Comparison of ENCODE assay signal across 20 mouse cellular contexts in genomic region chr4:135567484-135567883, GRCm38 (mm10). TPM values are rescaled to one million over a fixed set of nuclear protein-coding genes. Genes with fewer than 3 reads are reported as not detected.
DNase-seq lines count a peak whose midpoint lies in the region; ATAC-seq and TF ChIP-seq lines count a peak whose summit lies in the region.
"Had no signal": no experiment of that assay in that cellular context is flagged by ENCODE, and none has a peak within 500 bp of the region (broad histone marks: within the 10 kb centered on the region; RNA-seq: fewer than 3 reads in every experiment).

No protein-coding gene starts in this region.

- TF ChIP-seq EP300 in heart, adult 2 months (IDR thresholded peaks at IDR 0.05; ENCODE audit: insufficient read depth, low read depth, low read length), result no peak
- TF ChIP-seq EP300 in stomach, postnatal 0 days (optimal IDR thresholded peaks at IDR 0.05), result no peak

- no peaks in the 10 kb centered on the region for H3K36me3 ChIP-seq in heart, adult 2 months (ENCODE audit: control insufficient read depth, insufficient read depth, low read length)
- no peaks in the 10 kb centered on the region for H3K36me3 ChIP-seq in limb, embryonic 10.5 days
- no peaks in the 10 kb centered on the region for H3K36me3 ChIP-seq in stomach, postnatal 0 days (ENCODE audit: control insufficient read depth, insufficient read depth, low read length)
- H3K36me3 ChIP-seq: G1E; hindbrain, embryonic 15.5 days had no signal

- H3K9ac ChIP-seq in heart, adult 2 months (ENCODE audit: low read depth, low read length), result no peak overlapping the region
- no peak overlapping the region for H3K9ac ChIP-seq in stomach, postnatal 0 days (ENCODE audit: low read length)
- H3K9ac ChIP-seq: hindbrain, embryonic 15.5 days; lung, embryonic 14.5 days had no signal

- H3K4me2 ChIP-seq in stomach, postnatal 0 days (replicated peaks; ENCODE audit: low read depth), result no peak overlapping the region
- H3K4me2 ChIP-seq: hindbrain, embryonic 15.5 days; liver, embryonic 11.5 days; lung, embryonic 14.5 days had no signal

- H3K4me1 ChIP-seq in heart, adult 2 months (ENCODE audit: control insufficient read depth, insufficient read depth, low read length), result peaks cover 5% of the 10 kb centered on the region; the same call in 1 of the 2 replicates
- H3K4me1 ChIP-seq in limb, embryonic 10.5 days, result peaks cover 68% of the 10 kb centered on the region
- no peaks in the 10 kb centered on the region; the same call in 1 of the 2 replicates for H3K4me1 ChIP-seq in stomach, postnatal 0 days (replicated peaks; ENCODE audit: control insufficient read depth, insufficient read depth)

- H3K9me3 ChIP-seq in limb, embryonic 10.5 days (replicated peaks), result no peaks in the 10 kb centered on the region
- H3K9me3 ChIP-seq in stomach, postnatal 0 days (ENCODE audit: control insufficient read depth, low read length), result no peaks in the 10 kb centered on the region
- H3K9me3 ChIP-seq: G1E; hindbrain, embryonic 15.5 days; megakaryocyte, embryonic 14.5 days had no signal

- no peaks in the 10 kb centered on the region for H3K79me2 ChIP-seq in heart, adult 2 months (replicated peaks; ENCODE audit: control insufficient read depth, insufficient read depth, low read length)

- no peak; the same call in 1 of the 2 replicates for ATAC-seq in monocyte, adult 5-6 weeks (replicated peaks; ENCODE audit: insufficient number of reproducible peaks, low FRiP score, low TSS enrichment, poor library complexity, severe bottlenecking)
- ATAC-seq in stomach, postnatal 0 days (ENCODE audit: low FRiP score, low TSS enrichment), result peak; percentile 48; the same call in 1 of the 2 replicates
- ATAC-seq in activated CD4-positive, CD25-positive, alpha-beta regulatory T cell, adult 4 months, result no peak

- peak overlapping the region; percentile 78; the same call in 1 of the 2 replicates for H3K27ac ChIP-seq in heart, adult 2 months
- 0 out of 2 replicates have a peak overlapping the region, but pooled peaks have one; percentile 59 for H3K27ac ChIP-seq in limb, embryonic 10.5 days
- H3K27ac ChIP-seq in stomach, postnatal 0 days (replicated peaks), result peak overlapping the region; percentile 77
- H3K27ac ChIP-seq: hindbrain, embryonic 15.5 days had no signal

- peaks cover 1% of the 10 kb centered on the region; the same call in 1 of the 2 replicates for H3K27me3 ChIP-seq in heart, adult 2 months (ENCODE audit: control insufficient read depth, insufficient read depth, low read length)
- H3K27me3 ChIP-seq in limb, embryonic 10.5 days (ENCODE audit: low read depth, poor library complexity, severe bottlenecking), result peaks cover 94% of the 10 kb centered on the region
- no peaks in the 10 kb centered on the region for H3K27me3 ChIP-seq in stomach, postnatal 0 days (ENCODE audit: control insufficient read depth, insufficient read depth, low read length)

- DNase-seq in heart, adult 2 months, result peak in 1 of 2 experiments; percentile 13
- DNase-seq in heart, postnatal 25 days (ENCODE audit: low spot score), result no peak
- DNase-seq in monocyte, adult 2 months (ENCODE audit: low read depth in 1 of 2, low spot score in 2 of 2), result peak; percentile 41 to 63
- no peak for DNase-seq in limb, embryonic 10.5 days (ENCODE audit: low spot score)
- peak; percentile 39 for DNase-seq in stomach, postnatal 0 days (ENCODE audit: low spot score)
- DNase-seq: adrenal gland, postnatal 14 days; cerebellum, adult 9-11 months; embryo, embryonic 11 days; gastrocnemius, postnatal 36 days; kidney, adult 18-20 months; kidney, postnatal 14 days; lung, embryonic 14.5 days; right cerebral cortex, postnatal 14 days had no signal

- intact Hi-C loops in heart, adult 2 months (cut with DNase I), result no loop called here
- intact Hi-C loops in heart, postnatal 25 days (cut with DNase I), result no loop called here

- no peak for TF ChIP-seq POLR2A in heart, adult 2 months (IDR thresholded peaks at IDR 0.05; ENCODE audit: insufficient read depth, low read depth, low read length)

- no peak overlapping the region for H3K4me3 ChIP-seq in heart, adult 2 months
- H3K4me3 ChIP-seq in limb, embryonic 10.5 days, result no peak overlapping the region
- no peak overlapping the region for H3K4me3 ChIP-seq in stomach, postnatal 0 days (ENCODE audit: low read depth, low read length)
- H3K4me3 ChIP-seq: erythroblast, embryonic 14.5 days; hindbrain, embryonic 15.5 days; megakaryocyte, embryonic 14.5 days had no signal

- TF ChIP-seq CTCF in heart, adult 2 months (IDR thresholded peaks at IDR 0.05), result no peak
- TF ChIP-seq CTCF in stomach, postnatal 0 days (IDR thresholded peaks at IDR 0.05; ENCODE audit: low read depth), result no peak

- WGBS in heart, adult 2 months, result 68% methylated on average over 8 of the region's 8 CpGs
- whole genome bisulfite sequencing in limb, embryonic 10.5 days, result 29% methylated on average over 8 of the region's 8 CpGs
- 37% methylated on average over 8 of the region's 8 CpGs for WGBS in stomach, postnatal 0 days

RNA-seq across cellular contexts. Expression of gene Grhl3, which starts 5.9 kb away (rescaled TPM):
- under 1 TPM; 0.08 to 0.14 TPM for total RNA-seq in heart, adult 2 months (2021)
- 0.04 TPM in 1 of 2 replicates, not detected in the other for polyA plus RNA-seq in heart, adult 2 months (2012; rRNA removed)
- under 1 TPM in 1 of 2 experiments, not detected in 1; 0.11 TPM for total RNA-seq in heart, postnatal 25 days (2021)
- 0.38 TPM in 1 of 3 replicates, not detected in the others for total RNA-seq in monocyte, adult 5-6 weeks (2017)
- polyA plus RNA-seq in limb, embryonic 10.5 days (2016; fragmentation: Nextera tagmentation; extraction: Ambion mirVana), result 7.5 and 11.0 TPM in 2 replicates
- polyA plus RNA-seq in stomach, postnatal 0 days (2015; fragmentation: Nextera tagmentation; extraction: Ambion mirVana), result 52.5 and 53.3 TPM in 2 replicates
- polyA plus RNA-seq in activated CD4-positive, CD25-positive, alpha-beta regulatory T cell, adult 4 months (2017; shearing (Covaris generic)), result not detected
- total RNA-seq: G1E had no signal
- polyA plus RNA-seq: erythroblast, embryonic 14.5 days; G1E had no signal

Comparison
In these comparisons a context has a peak if more than half of its experiments do, and no peak if none do; other contexts are left out.
1. DNase-seq: peak in monocyte, adult 2 months (2 of 2) and stomach, postnatal 0 days (single experiment); none in heart, postnatal 25 days (single experiment) and limb, embryonic 10.5 days (single experiment).
2. Peak in every context shown above with its lines, with median percentiles within 50 percentile points of each other: H3K27ac ChIP-seq.